Mouse (Mus musculus): ENCODE measurements around the gene Mthfd1l. TPM values are rescaled to one million over a fixed set of nuclear protein-coding genes. Genes with fewer than 3 reads are reported as not detected.
A peak's percentile ranks its signal among the peaks of the same experiment; 100 is the strongest.

Gene Mthfd1l
- polyA plus RNA-seq, 1 experiment from 2014 or later = 8.3 TPM

DNA sequence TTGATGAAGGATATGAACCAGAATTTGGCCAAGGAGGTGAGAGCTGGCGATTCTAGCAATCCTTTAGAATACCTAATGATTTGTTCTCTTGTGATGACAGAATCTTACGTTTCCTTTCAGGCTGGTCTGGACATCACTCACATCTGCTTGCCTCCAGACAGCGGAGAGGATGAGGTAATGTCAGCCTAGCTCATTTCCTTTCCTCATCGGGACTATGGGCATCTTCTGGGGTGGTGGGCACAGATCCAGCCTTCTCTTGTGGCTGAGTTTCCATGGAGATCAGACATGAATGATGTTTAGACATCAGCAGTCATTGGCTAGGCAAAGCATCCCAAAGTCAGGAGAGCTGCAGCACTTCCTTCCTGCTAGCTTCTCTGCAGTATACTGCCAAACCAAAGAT is 7.3 kb downstream of the Mthfd1l start:
- Histone ChIP-seq H3K27me3 (no peaks in the 10 kb centered on the region), H3K4me3 (no peak overlapping the region), H3K36me3 (peaks cover 23% of the 10 kb centered on the region), H3K9ac (no peak overlapping the region), H3K27ac (no peak overlapping the region), H3K4me2 (no peak overlapping the region), H3K9me3 (no peaks in the 10 kb centered on the region), H3K4me1 (peaks cover 4% of the 10 kb centered on the region; the same call in 1 of the 2 replicates)
- no peak for ATAC-seq (ENCODE audit: insufficient number of reproducible peaks, low FRiP score, low TSS enrichment, low read depth)
- 87% methylated on average over 4 of the region's 4 CpGs for WGBS

GRCm38 (mm10) chr10:3990295-3990883 is 17.5 kb downstream of the Mthfd1l start:
- WGBS = 94% methylated on average over 6 of the region's 6 CpGs
- Histone ChIP-seq H3K9me3 (no peaks in the 10 kb centered on the region), H3K9ac (no peak overlapping the region), H3K4me1 (no peaks in the 10 kb centered on the region), H3K27ac (no peak overlapping the region), H3K36me3 (peaks cover 20% of the 10 kb centered on the region), H3K4me3 (no peak overlapping the region), H3K4me2 (no peak overlapping the region), H3K27me3 (no peaks in the 10 kb centered on the region)
- no peak for ATAC-seq (ENCODE audit: insufficient number of reproducible peaks, low FRiP score, low TSS enrichment, low read depth)

DNA sequence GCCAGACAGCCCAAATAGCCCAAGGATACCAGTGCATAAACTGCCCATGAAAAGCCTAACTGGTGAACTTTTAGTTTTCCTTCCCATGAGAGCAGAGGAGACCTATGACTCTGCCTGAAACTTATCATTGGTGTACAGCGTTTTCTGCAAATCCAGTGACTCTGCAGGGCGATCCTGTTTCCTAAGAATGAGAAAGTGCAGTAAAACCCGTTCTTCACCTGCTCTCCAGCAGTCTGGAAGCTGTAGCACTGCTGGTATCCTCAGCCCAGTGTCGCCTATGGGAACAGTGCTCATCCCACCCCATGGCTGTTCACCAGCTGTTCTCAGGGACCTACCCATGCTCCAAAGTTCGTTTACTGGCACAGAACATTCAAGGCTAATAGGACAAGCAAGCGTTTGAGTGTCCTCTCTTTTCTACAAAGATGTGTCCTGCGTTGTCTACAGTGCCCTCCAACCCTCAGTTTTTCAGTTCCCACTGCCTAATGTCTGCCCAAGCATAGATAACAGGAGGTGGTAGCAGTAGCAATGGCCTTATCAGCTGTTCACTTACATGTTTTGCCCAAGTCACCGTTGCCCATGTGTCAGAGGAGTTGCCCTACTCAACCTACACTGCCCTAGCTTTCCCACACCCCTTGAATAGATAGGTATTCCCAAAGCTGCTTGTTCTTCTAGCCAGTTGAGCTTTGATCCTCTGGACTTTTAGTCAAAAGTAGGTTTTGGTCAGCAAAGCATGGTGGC is 20.6 kb downstream of the Mthfd1l start:
- peaks cover 4% of the 10 kb centered on the region; the same call in 1 of the 2 replicates for H3K4me1 ChIP-seq
- no peak for ATAC-seq (ENCODE audit: insufficient number of reproducible peaks, low FRiP score, low TSS enrichment, low read depth)
- 81% methylated on average over 8 of the region's 8 CpGs for WGBS
- peaks cover 17% of the 10 kb centered on the region for H3K36me3 ChIP-seq
- H3K27me3 ChIP-seq = no peaks in the 10 kb centered on the region
- no peak overlapping the region for H3K27ac ChIP-seq
- no peak overlapping the region for H3K9ac ChIP-seq
- no peaks in the 10 kb centered on the region for H3K9me3 ChIP-seq
- no peak overlapping the region for H3K4me3 ChIP-seq
- no peak overlapping the region for H3K4me2 ChIP-seq

- no peak overlapping the region for H3K27ac ChIP-seq
- H3K4me2 ChIP-seq = no peak overlapping the region
- no peaks in the 10 kb centered on the region for H3K27me3 ChIP-seq
- no peak for ATAC-seq (ENCODE audit: insufficient number of reproducible peaks, low FRiP score, low TSS enrichment, low read depth)
- WGBS = 86% methylated on average over 4 of the region's 4 CpGs
- no peaks in the 10 kb centered on the region for H3K9me3 ChIP-seq
- peaks cover 16% of the 10 kb centered on the region for H3K36me3 ChIP-seq
- H3K4me3 ChIP-seq = no peak overlapping the region
- peaks cover 4% of the 10 kb centered on the region; the same call in 1 of the 2 replicates for H3K4me1 ChIP-seq
- no peak overlapping the region for H3K9ac ChIP-seq
Measured at GRCm38 (mm10) chr10:3995277-3995676, 22.4 kb downstream of the Mthfd1l start.

DNA sequence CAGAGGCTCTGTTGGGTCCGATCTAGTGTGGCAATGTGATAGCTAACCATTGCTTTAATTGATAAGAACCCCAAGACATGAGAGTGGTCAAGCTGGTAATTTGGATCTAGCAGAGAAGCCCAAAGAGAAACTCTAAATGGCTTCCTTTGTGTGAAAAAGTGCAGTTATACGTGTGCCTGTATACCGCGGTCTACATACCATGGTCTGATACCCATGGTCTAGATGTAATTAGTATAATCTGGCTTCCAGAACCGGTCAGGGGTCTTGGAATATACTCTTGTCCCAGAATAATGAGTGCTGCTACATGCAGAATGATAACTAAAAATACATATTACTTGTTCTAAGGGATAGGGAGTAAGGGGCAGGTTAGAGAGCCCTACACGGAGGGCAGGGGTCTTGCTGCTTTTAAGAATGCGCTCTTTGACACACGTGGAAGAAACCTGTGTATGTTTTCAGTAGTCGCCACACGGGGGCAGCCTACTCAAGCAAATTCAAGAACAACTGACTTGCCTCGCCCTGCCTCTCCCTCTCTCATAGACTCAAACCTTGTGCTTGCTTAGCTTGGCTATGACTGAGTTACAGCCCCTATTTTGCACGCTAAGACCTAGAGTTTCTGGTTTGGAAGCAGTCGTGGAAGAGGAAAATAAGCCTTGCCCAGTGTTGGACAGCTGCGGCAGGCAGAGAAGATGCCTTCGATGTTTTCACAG is 23.4 kb downstream of the Mthfd1l start:
- ATAC-seq (ENCODE audit: insufficient number of reproducible peaks, low FRiP score, low TSS enrichment, low read depth) = no peak
- H3K4me2 ChIP-seq = no peak overlapping the region
- H3K9me3 ChIP-seq = no peaks in the 10 kb centered on the region
- peaks cover 4% of the 10 kb centered on the region; the same call in 1 of the 2 replicates for H3K4me1 ChIP-seq
- no peak overlapping the region for H3K4me3 ChIP-seq
- H3K9ac ChIP-seq = no peak overlapping the region
- no peaks in the 10 kb centered on the region for H3K27me3 ChIP-seq
- peak overlapping the region; percentile 59 for H3K27ac ChIP-seq
- H3K36me3 ChIP-seq = peaks cover 10% of the 10 kb centered on the region; the same call in 1 of the 2 replicates
- WGBS = 47% methylated on average over 15 of the region's 15 CpGs

DNA sequence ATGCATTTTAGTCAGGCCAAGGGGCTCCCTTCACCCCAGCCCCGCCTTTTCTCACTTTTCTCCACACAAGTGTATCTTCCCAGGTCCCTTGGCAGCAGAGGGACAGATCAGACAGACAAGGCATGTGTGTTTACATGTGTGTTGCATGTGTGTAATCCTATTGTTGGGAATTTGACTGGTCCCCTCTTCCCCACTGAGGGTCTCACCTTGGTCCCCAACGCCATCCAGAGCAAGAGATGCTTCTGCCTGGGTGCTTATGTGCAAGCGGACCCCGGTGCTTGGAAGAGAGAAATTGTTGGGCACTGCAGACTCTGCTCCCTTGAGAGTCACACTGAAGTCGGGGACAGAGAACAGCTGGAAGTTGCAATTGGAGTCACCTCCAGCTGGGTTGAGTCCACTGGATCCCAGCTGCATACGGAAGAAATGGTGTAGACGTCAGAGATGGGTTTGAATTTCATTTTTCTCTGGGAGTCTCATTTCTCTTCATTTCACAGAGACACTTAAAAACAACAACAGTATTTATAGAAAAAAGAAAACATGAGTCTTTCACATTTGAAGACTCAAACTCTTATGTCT is 25.0 kb downstream of the Mthfd1l start:
- Histone ChIP-seq H3K9me3 (no peaks in the 10 kb centered on the region), H3K9ac (no peak overlapping the region), H3K4me1 (peaks cover 9% of the 10 kb centered on the region; the same call in 1 of the 2 replicates), H3K4me2 (no peak overlapping the region), H3K27me3 (no peaks in the 10 kb centered on the region), H3K27ac (no peak overlapping the region), H3K4me3 (no peak overlapping the region), H3K36me3 (0 out of 2 replicates have a peak, but pooled peaks cover 4% of the 10 kb centered on the region)
- 80% methylated on average over 7 of the region's 7 CpGs for WGBS
- ATAC-seq (ENCODE audit: insufficient number of reproducible peaks, low FRiP score, low TSS enrichment, low read depth) = no peak

DNA sequence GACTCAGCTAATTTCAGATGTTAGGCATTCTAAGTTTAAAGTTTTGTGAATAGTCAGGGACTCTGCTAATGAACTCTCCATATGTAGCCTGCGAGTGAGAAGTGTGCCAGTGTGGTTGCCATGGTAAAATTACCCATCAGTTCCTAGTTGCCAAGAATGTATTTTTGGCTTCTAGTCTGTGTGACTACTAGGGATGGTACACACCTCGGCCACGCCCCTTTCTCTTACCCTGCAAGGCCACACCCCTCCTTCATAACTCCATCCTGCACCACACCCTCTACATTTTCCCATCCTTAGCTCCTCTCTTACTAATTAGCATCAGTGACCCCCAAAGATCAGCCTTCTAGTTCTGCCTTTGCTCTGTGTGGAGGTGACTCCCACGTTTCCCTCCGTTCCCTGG is 29.8 kb downstream of the Mthfd1l start:
- peaks cover 6% of the 10 kb centered on the region; the same call in 1 of the 2 replicates for H3K4me1 ChIP-seq
- H3K4me2 ChIP-seq = no peak overlapping the region
- H3K9me3 ChIP-seq = no peaks in the 10 kb centered on the region
- no peak overlapping the region for H3K9ac ChIP-seq
- 0 out of 2 replicates have a peak, but pooled peaks cover 4% of the 10 kb centered on the region for H3K36me3 ChIP-seq
- peak overlapping the region; percentile 43; the same call in 1 of the 2 replicates for H3K27ac ChIP-seq
- WGBS = 87% methylated on average over 5 of the region's 5 CpGs
- no peaks in the 10 kb centered on the region for H3K27me3 ChIP-seq
- 0 out of 2 replicates have a peak, but pooled peaks have one; percentile 11 for ATAC-seq (ENCODE audit: insufficient number of reproducible peaks, low FRiP score, low TSS enrichment, low read depth)
- H3K4me3 ChIP-seq = no peak overlapping the region

DNA sequence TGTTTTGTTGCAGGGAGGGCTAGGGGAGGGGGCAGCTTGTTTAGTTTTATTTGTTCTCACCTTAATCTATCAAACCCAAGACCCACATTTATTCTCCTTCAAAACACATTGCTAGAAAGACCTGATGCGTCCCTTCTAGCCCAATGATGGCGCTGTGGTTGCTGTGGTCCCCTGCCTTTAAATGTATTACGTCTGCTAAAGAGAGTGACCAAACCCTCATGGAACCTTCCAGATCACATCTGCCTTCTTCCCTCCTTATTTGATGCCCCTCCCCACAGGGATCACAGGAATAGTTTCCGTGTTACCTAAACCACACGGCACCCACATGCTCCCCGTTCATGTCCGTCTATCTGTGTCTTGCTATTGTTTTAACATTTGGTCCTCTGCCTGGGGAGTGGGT is 32.3 kb downstream of the Mthfd1l start:
- no peak for ATAC-seq (ENCODE audit: insufficient number of reproducible peaks, low FRiP score, low TSS enrichment, low read depth)
- Histone ChIP-seq H3K9me3 (no peaks in the 10 kb centered on the region), H3K27ac (no peak overlapping the region)

DNA sequence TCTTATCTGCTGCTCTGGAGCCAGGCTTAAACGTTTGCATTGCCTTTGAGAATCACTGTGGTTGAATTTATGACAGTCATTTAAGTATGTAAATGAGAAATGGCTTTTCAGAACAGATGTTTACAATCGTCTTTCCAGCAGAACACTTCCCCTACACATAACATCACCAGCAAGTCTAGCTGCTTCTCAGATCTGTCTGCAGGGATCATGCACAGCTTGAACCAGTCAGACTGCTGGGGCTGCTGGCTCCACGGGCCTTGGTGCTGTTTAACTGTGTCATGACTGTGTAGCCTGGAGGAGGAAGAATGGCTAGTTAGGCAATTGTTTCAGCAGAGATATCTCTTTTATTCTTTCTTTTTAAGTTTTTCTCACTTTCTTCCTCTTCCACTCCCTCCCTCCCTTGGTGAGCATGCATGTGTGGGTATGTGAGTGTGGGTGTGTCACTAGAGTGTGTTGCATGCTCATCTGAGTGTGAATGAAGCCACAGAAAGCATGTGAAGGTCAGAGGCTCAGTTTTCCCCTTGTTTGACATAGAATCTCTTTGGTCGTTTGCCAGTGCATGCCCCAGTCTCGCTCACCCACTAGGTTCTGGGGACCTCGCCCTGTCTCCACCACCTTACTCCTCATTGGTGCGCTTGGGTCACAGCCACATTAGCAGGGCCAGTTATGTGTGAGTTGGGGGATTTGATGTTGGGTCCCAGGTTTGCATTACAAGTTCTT is 33.5 kb downstream of the Mthfd1l start:
- 42% methylated on average over 7 of the region's 7 CpGs for WGBS
- Histone ChIP-seq H3K36me3 (no peaks in the 10 kb centered on the region), H3K4me3 (no peak overlapping the region), H3K9ac (no peak overlapping the region), H3K9me3 (no peaks in the 10 kb centered on the region), H3K27ac (peak overlapping the region; percentile 57), H3K4me2 (no peak overlapping the region), H3K27me3 (no peaks in the 10 kb centered on the region), H3K4me1 (peaks cover 6% of the 10 kb centered on the region; the same call in 1 of the 2 replicates)
- 0 out of 2 replicates have a peak, but pooled peaks have one; percentile 59 for ATAC-seq (ENCODE audit: insufficient number of reproducible peaks, low FRiP score, low TSS enrichment, low read depth)

More for the DNA sequence above, 32.3 kb downstream of the Mthfd1l start:
- no peak overlapping the region for H3K9ac ChIP-seq
- peaks cover 6% of the 10 kb centered on the region; the same call in 1 of the 2 replicates for H3K4me1 ChIP-seq
- H3K27me3 ChIP-seq = no peaks in the 10 kb centered on the region
- no peak overlapping the region for H3K4me3 ChIP-seq
- no peak overlapping the region for H3K4me2 ChIP-seq
- no peaks in the 10 kb centered on the region for H3K36me3 ChIP-seq
- WGBS = 58% methylated on average over 7 of the region's 7 CpGs

DNA sequence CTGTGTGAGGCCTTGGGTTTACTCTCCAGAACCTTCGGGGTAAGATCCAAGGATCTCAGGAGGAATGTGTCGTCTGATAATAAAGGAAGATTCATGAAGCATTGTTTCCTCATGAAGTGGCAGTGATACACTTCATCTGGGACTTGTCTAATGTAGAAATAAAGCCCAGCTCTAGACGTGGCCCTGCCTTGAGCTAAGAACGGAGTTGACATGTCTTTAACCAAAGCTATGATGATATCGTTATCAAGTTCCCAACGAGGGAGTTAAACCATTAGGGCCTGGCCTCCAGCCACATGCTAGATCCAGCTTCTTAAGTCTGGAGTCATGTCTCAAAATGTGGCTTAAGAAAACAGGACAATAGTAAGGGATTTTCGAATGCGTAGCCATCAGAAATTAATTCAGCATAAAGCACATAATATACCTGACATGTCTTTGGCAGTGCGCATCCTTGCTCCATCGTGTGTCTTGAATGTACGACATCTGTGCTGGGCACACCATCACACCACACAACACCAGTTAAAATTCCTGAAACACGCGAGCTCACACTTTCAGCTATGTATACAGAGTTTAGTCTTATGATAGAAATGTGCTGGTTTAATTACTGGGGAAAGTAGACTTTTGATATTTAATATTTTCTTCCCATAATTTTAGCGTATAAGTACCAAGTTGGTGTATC is 49.8 kb downstream of the Mthfd1l start:
- H3K4me2 ChIP-seq = no peak overlapping the region
- no peak overlapping the region for H3K4me3 ChIP-seq
- no peak for ATAC-seq (ENCODE audit: insufficient number of reproducible peaks, low FRiP score, low TSS enrichment, low read depth)
- no peak overlapping the region for H3K27ac ChIP-seq
- H3K9me3 ChIP-seq = no peaks in the 10 kb centered on the region
- 0 out of 2 replicates have a peak, but pooled peaks cover 11% of the 10 kb centered on the region for H3K36me3 ChIP-seq
- no peaks in the 10 kb centered on the region for H3K27me3 ChIP-seq
- WGBS = 83% methylated on average over 14 of the region's 14 CpGs
- no peak overlapping the region for H3K9ac ChIP-seq
- 0 out of 2 replicates have a peak, but pooled peaks cover 11% of the 10 kb centered on the region for H3K4me1 ChIP-seq
